Mouse (Mus musculus) lung, postnatal 25 days (tissue): ENCODE results near the gene Tubb2b.

Experiments used
- DNase-seq: peaks from one replicate; pipeline ENCODE4 v3.0.0; 2022; ENCODE audit warnings: low spot score

Gene Tubb2b

DNA sequence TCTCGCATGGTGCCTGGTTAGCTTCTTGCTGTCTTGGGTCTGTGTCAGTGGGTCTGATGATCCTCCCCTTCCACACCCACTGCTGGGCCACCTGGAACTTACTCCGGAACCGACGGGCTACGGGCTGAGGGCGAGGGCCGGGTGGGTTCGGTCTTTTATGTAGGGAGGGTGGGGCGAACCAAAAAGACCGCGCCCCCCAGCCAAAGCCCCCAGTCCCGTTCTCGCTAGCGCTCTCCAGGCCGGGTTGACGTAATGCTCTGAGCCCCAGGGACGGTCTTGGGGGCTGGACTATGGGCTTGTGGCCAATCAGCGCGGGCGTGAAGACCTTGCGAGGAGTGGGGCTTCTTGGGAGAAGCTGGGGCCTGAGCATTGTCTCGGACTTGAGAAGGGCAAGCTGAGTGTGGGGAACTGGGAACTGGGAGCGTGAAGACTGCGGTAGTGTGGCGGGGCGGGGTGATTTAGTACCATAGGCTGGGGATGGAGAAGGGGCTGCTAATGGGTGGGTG lies at the start of gene Tubb2b:
Gene Tubb2b, minus strand, starts transcription at position 241 of the 506 bp plus-strand sequence.
- no peak for DNase-seq

DNA sequence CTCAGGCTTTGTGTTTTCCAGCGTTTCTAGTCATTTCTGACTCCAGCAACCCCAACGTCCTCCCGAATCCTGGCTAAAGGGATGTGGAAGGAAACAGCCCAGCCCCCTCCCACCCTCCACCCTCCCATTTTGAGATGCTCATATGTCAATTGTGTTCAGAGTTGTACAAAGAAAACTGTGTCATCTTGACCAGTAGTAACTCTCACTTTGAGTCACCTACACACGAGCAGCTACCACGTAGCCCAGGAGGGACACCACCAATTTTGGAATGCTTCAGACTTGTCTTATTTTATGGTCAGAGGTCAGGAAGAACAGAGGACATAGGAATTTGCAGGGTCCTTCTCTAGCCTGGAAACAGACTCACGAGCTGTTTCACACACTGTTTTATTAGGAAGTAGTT lies 43.8 kb upstream of the Tubb2b start:
- no peak for DNase-seq

DNA sequence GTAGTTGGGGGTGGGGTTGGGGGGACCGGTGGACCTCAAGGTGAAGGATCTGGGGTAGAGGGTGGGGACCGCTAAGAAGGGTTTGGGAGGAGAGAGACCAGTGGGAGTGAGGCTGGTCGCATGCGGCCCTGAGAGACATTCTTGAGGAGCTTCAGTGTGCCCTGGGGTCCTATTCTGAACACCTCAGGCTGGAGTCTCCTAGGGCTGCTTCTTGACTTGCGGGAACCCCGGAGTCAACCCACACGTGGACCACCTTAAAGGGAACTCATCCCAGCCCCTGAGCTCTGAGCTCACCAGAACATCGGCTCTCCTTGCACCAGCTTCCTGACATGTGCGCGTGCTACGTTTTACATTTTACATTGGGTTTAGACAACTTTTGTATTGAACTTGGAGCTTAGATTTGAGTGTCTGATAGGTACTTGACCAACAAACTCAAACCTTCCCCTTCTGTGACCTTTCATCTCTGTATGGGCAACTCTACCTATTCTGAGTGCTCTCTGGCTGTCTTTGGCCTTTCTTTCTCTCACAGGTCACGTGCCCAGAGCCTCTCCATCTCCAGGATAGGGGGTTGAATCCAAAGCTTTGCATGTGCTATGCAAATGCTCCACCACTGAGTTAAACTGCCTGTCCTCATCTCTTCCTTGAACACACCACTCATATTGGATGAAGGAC lies 33.2 kb upstream of the Tubb2b start:
- DNase-seq = no peak

DNA sequence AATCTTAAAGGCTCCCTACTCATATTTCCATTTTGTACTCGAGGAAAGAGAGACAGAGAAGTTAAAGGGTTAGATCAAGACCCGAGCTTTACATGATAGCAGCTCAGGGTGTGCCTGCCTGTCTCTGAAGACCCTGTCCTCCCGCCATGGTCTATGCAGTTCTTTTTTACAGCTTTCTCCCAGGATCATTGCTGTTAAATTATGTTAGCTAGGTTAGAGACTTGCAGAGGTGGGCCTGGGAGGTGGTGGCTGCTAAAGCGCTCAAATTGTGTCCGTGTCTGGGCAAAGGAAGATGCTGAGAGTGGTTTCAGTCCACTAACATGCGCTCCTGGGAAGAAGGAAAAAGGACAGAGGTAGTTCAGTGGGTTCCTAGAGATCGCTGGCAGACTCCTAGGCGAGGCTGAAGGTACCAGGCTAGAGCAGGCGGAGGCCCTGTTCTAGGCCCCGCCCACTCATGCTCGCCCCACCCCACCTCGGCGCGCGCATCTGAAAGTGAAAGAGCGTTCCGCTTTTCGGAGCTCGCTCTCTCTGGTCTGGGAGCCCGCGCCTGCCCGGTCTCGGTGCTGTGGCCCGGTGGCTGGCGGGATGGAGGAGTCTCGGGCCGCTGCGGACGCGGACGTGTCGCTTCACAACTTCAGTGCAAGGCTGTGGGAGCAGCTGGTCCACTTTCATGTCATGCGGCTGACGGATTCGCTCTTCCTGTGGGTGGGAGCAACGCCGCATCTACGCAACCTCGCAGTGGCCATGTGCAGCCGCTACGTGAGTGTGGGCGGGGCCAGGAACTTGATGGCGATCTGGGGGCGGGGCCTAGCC lies 32.4 kb upstream of the Tubb2b start, which contains the start of gene Psmg4:
Gene Psmg4, plus strand, starts transcription at position 474 of the 813 bp plus-strand sequence.
- peak; percentile 93 for DNase-seq

DNA sequence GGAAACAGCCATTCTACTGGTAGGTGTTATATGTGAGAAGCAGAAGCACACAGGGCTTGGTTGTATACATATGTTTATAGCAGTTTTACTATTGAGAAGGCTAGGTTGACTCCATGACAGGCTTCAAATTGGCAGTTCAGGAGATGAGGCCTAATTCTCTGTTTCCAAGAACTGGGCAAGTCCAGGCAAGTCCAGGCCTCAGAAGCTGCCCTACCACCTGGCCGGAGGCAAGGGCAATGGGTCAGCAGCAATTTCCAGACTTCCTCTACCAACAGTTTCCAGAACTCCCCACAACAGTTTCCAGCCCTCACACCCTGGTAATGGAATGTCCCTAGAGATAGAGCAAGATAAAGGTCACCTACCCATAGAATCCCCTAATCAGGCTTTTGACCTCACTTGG lies 29.7 kb upstream of the Tubb2b start:
- no peak for DNase-seq

DNA sequence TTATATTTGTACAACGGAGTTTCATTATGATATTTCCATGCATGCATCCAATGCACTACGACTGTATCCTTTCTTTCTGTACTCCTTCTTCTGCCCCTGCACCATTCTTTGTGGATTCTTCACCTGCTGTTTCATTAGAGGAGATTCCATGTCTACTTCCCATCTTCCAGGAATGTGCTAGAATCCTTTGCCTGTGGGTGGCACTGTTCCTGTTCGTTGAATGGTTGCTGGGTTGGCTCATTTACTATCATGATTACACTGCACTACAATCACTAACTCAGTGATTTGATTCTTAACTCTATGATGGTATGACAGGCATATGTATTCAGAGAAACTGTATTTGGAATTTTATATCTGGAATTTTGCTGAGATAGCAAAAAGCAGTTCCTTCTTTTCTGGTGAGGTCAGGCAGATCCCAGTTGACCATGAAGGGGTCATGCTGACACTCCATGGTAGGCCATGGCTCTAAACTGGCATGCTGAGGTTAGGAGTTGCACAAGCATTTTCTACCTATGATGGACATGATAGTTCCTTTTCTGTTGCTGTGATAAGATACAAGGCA lies 27.4 kb upstream of the Tubb2b start:
- no peak for DNase-seq

DNA sequence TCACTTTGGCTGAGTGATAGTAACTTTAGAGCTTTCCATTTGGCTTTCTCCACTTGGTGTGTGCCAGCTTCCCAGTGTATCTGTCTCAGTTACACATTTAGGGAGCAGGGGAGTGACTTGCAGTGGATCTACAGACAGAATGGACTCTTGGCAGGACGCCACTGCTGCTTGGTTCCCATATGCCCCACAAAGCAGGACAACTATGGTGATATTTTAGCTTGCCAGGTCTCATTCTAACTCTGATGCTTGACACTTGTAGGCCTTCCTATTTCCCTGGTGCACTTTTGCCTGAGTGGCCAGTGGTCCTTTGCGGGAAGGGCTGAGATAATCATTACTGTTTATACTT lies 26.5 kb upstream of the Tubb2b start:
- no peak for DNase-seq

DNA sequence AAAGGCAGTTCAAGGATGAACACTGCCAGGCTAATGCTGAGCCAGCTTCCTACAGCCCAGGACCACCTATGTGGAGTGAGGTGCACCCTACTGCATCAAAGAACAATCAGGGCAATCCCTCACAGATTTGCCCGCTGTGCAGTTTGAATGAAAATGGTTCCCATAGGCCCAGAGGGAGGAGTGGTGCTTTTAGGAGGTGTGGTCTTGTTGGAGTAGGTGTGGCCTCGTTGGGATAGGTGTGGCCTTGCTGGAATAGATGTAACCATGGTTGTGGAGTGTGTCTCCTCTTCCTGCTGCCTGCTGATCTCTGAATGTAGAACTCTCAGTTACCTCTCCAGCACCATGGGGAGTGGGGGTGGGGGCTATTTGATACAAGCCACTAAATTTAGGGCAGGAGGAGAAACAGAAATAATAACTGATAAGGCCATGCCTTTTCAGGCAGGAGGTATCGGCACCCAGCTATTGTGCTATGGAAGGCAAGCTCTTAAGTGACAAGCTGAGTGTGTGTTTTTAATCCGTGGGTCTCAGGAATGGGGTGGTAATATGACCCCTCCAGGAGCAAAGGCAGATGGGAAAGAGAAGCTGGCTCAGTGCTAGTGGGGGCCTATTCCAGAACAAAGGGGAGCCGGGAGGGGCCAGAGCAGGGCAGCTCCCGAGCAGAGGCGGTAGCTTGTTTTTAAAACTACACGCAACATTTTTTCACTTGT lies 26.0 kb upstream of the Tubb2b start:
- DNase-seq = no peak

DNA sequence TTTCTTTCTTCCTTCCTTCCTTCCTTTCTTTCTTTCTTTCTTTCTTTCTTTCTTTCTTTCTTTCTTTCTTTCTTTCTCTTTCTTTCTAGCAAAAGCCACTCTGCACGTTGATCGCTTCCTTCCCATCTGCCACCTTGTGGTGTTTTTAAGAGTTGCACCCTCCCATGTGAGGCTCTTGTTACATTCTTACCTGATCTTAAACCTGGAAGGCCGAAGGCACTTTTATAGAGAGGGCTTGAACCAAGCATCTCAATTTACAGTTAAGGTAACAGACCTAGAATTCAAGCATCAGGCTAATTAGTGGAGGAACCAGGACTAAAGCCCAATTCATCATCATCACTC lies 24.6 kb upstream of the Tubb2b start:
- peak; percentile 77 for DNase-seq

DNA sequence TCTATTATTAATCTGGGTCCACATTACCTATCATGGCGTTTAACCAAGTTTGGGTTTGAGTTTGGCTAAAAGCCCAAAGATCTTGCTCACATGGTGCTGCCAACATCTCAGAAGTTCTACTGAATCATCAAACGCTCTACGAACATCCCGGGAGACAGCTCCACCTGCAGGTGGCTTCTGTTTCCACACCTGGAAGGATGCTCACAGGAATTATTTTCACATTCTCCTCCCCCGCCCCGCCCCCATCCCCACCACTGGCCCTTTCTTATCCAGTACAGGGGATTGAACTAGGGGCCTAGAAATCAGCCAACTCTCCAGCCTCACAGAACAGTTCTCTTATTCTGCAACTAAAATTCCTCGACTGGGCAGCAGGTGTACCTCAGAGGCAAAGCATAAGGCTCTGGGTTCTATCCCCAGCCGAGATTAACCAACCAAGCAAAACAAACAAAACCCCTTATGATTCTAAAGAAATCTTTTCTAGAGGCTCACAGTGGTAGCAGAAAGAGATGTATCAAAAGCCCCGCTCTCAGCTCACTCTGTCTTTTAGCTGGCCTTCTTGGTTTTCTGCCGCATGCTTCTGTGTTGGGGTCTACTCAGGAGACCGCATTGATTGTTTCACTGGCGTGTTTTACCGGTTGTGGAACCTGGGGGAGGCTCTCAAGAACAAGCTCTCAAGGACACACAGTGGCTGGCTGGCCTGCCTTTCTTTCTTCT lies 24.1 kb upstream of the Tubb2b start:
- DNase-seq = peak; percentile 83

DNA sequence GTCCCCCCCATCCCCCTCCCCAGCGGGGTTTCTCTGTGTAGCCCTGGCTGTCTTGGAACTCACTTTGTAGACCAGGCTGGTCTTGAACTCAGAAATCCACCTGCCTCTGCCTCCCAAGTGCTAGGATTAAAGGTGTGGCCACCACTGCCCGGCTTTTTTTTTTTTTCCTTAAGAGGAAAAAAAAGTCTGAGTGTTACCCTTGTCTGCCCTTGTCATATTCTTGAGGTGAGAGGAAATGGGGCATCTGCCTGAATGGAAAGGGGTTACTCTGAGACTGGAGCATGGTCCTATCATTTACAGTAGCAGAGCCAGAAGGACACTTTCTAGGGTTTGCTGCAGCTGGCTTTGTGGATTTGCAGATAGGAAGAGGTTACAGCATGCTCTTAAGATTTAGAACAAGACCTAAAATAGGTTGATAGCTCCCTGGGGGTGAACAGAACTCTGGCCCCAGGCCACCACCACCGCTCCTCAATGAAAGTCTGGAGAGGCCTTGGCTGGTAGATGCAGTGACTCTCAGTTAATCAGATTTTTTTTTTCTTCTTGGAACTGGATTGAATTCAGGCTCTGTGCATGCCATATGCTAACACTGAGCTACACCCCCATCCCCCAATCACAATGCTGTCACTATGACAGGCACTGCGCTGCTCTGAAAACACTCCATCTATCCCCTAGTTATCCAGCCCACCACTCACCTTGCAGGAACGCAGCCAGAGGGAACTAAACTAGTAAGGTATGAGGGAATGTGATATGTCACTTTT lies 23.2 kb upstream of the Tubb2b start:
- DNase-seq = no peak

DNA sequence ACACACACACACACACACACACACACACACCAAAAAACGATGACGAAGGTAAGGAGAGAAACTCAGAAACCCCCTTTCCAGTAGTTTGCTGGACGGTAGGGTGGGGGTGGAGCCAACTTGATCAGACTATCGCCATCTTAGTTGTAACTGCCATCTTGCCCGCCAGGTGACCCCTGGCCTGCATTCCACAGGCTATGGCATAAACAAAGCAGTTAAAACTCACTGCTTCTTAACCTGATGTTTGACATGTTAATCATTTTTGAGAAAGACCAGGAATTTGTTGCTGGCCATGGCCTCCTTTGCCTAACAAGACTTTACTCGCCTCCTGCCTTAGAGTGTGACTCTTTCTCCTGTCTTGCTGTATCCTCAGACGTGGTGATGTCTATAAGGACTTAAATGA lies 22.4 kb upstream of the Tubb2b start:
- DNase-seq = no peak

DNA sequence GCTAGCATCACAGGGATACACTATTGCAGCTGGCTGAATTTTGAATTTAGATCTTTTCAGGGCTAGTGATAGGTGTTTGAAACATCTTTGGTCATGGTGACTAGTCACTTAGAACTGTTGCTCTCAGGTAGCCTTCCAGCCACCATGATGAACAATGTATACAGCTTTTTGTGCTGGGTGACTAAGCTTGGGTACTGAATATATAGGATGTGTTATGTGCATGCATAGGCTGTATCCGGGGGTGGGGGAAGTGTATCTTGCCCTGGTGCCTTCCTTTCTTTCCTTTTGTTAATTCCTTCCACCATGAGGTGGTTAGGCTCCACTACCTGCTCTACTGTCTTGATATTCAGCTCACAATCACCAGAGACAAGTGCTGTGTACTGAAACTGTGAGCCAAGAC lies 21.2 kb upstream of the Tubb2b start:
- DNase-seq = no peak

DNA sequence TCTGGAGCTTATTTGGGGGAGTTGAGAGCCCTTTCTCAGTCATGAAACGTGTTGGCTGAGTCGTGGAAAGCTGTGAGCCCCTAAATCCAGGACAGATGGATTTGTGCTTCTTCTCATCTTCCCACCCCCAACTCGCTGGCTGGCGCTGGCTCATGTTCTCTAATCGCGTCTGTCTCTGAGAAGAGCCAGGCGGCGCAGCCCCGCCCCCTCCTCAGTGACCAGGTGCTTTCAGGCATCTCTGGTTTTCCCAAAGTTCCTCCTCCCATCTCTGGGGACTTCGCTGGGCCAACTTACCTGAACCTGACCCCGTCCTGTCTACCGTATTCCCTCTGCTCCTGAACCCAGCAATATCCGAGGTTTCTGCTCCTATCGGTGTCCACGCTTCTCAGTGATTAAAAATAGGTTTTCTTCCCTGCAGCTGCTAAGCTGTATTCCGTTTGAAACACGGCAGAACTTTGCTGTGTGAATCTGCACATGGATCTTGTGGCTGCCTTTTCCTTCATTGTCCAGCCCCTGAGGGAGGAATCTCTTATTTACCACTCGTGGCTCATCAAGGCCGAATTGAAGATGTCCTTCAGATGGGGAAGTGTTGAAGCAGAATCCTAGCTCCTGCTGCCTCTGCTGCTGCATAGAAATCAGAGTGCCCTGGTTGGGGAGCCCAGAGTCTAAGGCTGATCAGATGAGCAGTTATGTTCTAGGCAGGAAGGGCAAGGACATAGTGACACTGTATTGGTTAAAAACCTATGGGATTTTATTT lies 20.2 kb upstream of the Tubb2b start:
- no peak for DNase-seq

DNA sequence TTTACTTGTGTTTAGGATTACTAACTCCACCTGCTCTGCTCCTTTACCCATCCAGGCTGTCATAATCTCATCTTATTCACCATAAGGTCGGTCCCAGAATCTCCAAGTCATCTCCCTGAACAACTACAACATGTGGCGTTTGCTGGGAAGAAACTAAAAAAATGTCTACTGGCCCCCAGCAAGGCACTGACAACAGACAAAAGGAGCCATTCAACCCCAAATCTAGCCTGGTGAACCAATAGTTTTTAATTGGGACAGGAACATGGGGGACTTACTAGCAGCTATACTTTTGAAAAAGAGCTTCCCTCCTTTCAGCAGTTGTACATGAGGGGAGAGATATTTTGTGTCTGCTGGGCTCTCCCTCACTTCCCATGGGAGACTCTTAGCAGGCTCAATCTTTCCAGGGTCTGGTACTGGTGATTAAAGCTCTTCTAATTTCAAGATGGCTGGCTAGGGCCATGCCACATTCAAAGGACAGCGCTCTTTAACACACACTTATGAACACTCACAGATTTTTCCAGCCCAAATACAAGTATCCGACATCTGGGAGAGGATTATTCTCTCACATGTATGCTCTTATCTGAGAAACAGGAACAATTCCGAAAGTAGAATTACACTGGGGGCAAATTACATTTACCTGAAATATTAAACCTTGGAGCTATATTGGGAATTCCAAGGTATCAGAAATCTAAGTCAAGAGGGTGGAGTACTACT lies 19.4 kb upstream of the Tubb2b start:
- no peak for DNase-seq

DNA sequence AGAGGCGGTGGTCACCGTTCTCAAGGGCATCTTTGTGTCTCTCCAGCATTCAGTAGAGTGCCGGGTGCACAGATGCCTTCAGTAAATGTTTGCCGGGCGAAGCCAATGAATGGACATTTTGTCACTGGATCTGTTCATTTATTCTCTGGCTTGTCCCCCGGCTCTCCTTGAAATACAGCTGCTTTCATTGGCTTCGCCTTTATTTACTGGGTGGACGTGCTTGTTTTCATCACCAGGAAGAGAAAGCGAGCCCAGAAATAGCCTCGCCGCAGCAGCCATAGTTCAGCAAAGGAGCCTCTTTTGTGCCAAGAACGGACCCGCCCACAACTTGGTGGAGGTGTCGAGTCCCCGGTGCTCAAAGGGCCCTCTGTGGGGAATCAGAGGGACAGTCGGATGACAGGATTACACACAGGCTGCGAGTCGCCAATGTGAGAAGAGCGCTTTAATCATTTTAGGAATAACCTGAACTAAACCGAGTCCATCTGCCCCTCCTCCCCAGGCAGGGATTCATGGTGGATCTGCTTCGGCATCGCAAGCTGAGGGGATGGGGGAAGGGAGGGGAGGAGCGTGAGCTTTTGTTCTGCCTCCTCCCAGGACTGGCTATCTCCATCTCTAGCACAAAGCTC lies 18.6 kb upstream of the Tubb2b start:
- peak; percentile 44 for DNase-seq

DNA sequence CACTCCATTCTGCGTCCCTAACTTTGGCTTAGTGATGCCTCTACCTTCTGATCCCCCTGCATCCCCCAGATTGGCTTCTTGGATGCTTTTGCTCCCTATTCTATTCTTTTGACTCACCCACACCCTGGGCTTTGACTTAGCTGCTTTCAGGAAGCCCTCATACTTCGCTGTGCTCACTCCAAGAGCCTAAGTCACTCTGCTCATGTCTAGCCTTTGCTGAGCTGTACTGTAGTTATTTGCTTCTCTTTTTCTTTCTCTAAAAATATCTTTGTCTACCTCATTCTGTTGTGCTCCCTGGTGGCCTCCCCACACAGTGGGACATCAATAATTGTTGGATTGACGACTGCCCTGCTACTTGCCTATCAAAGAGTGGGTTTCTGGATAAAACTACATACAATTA lies 17.9 kb upstream of the Tubb2b start:
- DNase-seq = no peak

DNA sequence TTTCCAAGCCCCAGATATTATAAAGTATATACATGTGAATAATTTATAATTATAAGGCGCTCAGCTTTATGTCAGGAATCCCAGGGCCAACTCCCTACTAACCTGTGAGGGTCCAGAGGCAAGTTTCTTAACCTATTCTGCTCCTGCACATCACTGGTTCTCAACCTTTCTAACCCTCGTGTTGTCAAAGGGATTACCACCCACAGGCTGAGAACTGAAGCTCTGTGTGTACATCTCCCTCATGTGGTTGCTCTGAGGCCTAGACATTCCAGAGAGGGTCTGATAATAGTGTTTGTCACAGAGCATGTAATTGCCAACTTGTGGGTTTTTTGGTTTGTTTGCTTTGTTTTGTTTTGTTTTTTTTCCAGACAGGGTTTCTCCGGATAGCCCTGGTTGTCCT lies 16.6 kb upstream of the Tubb2b start:
- no peak for DNase-seq

DNA sequence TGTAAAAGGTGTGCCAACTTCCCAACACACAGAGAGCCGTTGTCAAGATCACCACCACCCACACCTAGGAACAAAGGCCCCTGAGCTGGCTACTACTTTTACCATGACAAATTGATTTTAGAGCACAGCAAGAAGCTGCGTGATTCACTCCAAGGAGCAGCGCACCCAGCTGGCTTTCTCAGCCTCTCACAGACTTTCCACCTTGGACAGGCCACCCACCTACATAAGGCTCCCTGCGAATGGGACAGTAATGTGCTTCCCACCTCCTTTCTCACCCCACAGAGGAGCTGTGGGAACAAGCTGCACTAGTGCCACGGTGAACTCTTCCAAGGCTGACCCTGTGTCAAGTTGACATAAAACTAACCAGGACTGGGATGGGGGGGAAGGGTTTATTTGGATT lies 13.1 kb upstream of the Tubb2b start:
- DNase-seq = no peak
